Mouse (Mus musculus): Measurements from ENCODE around the gene Dcaf15.

Gene Dcaf15

DNA sequence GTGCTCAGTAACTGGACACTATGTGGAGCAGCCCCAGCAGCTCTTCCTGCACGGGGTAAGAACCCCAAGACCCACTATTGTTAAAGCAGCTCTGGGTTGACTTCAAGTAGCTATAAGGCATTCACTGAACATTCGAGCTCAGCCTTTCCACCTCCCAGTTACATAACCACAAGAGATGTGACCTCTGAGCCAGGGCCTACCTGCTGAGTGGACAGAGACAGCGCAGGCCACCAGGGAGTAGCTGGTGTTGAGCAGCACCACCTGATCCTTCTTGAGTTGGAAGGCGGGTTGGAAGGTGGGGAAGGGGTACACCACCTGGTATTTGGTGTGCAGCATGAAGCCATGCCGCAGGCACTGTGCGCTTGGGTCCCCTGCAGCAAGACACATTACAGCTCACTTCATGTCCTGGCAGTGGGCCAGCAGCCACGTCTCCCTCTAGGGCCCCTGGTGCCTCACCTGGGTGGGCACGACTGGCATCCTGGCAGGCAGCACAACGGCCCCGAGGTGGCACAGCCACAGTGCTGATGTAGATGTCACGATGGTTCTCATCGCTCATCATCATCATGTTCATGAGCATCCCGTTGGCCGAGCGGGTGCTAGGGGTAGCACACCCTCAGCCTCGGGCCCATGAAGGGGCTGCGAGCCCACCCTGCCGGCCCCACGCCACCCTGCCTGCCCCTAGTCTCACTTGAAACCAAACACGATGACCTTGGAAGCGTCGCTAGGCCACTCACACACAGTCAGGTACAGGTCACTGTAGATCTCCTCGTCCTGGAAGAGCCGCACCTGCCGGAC lies 2.9 kb downstream of the Dcaf15 start:
- no peak for DNase-seq (ENCODE audit: low spot score)

DNA sequence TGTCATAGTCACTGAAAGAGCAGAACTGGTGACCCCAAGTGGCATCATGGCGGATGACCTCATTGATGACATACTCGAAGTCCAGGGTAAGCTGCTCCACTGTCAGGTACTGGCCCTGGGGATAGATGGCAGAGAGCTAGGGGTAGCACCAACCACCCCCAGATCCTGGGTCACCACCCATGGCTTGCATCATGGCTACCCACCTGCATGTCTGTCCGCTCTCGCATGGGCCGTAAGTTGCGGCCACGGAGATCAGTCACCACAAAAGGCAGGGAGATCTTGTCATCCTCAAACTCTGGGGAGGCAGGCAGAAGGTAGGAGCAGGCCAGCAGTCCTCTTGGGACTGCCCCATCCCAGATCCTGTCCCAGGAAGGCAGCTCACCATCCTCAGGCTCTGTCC lies 6.2 kb downstream of the Dcaf15 start:
- DNase-seq (ENCODE audit: low spot score): no peak

DNA sequence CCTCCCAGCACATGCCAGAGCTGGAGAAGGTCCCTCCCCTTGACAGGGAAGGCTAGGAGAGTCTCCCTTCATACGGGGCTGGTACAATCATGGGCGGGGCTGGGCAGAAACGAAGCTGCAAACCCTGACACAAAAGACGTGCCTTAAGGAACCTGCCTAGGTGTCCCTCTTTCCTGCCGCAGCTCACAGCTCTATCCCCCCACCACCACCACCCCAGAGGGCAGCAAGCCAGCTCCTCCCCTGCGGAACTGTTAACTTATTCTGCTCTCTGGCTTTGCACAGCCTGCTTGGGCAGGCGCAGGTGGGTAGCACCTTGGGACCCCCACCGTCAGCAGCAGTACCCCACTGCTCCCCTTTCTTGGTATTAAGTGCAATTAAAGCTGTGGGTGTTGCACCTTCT lies 8.5 kb downstream of the Dcaf15 start:
- no peak for DNase-seq (ENCODE audit: low spot score)

DNA sequence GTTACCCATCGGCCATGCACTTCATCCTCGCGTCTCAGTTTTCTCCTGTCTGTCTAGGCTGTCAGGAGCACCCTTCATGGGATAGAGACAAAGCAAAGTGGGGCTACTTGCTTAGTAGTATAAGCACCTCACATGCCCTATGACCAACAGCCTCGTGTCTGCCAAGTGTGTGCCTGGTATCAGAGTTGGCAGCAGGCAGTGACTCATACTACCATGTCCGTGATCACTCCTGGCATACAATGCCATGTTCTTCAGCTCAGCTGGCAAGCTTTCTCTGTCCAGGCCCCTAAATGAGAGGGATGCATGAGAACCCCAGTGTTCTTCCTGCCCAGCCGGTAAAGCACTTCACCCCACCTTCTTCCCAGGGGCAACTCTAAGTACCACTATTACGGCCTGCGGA lies 14.0 kb downstream of the Dcaf15 start:
- no peak for DNase-seq (ENCODE audit: low spot score)

DNA sequence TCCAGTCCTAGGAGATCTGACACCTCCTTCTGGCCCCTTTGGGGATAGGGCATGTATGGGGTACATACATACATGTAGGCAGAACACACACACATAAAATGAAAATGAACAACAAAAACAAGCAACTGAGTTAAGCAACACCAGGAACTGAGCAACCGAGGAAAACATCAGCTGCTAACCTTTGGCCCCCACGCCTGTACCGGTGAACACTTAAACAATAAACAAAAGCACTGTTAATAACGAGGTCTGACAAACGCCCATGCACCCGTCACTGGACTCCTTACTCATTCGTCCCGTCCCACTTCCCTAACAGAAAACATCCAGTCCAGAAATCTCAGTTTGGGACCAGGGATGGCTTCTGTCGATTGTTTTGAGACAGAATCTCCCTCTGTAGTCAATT lies 15.3 kb downstream of the Dcaf15 start:
- DNase-seq (ENCODE audit: low spot score): no peak

DNA sequence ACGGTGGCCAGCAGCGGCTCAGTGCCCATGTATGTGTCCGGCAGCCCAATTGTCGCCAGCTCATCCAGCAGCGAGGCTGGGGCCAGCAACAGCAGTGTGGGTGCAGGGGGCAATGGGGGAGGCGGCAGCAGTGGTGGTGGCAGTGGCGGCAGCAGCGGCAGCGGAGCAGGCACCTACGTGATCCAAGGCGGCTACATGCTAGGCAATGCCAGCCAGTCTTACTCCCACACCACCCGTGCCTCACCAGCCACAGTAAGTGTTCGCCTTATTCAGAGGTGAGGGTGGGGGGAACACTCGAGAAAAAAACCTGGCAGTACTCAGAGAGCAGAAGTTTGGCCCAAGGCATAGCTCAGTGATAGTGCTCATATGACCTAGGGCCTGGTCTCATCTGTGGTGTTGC lies 16.7 kb downstream of the Dcaf15 start:
- DNase-seq (ENCODE audit: low spot score): no peak

DNA sequence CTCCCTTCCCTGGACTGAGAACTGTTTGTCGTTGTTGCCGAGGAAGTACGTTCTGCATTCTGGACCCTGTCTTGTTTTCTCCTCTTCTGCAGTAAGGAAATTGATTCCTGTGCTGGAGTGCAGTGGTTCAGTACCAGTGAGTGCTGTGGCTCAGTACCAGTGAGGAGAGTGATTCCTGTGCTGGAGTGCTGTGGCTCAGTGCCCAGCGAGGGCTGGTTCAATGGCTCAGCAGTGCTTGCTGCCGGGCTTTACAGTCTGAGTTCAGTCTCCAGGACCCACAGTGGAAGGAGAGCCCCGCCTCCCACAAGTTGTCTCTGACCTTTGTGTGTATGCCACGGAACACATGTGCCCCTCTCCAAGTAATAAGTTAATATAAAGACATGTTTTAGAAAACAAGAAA lies 17.4 kb downstream of the Dcaf15 start:
- no peak for DNase-seq (ENCODE audit: low spot score)

DNA sequence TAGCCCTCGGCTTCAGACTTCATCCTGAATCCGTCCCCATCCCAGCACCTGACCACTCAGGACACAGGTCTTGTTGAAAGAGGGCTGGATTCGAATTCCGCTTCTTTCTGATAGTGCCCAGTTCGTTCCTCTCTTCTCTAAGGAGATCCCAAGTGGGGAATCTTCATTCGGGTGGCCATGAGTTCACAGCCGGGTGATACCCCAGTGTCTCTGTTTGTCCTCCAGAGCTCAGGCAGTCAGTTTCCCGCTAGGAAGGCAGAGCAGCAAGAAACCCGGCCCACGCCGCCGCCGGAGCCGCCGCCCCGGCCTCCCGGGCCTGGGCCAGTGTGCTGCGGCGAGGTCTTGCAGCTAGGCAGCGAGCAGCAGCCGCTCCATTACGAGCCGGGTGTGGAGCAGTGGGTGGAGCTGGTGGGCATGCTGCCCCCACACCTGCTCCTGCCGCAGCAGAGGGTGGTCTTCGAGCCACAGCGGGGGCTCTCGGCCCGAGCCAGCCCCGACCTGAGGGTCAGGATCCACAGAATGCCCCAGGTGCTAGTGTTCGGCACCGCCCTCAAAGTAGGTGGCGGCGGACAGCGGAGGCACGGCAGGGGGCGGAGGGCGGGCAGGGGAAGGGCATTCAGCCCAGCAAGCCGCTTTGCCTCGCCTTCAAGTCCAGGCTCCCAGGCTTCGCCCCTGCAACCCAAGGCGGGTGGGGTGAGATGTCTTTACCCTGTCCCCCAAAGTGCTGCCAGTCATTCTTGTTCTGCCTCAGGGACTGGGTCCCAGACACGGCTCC lies 20.0 kb downstream of the Dcaf15 start:
- DNase-seq (ENCODE audit: low spot score): no peak

DNA sequence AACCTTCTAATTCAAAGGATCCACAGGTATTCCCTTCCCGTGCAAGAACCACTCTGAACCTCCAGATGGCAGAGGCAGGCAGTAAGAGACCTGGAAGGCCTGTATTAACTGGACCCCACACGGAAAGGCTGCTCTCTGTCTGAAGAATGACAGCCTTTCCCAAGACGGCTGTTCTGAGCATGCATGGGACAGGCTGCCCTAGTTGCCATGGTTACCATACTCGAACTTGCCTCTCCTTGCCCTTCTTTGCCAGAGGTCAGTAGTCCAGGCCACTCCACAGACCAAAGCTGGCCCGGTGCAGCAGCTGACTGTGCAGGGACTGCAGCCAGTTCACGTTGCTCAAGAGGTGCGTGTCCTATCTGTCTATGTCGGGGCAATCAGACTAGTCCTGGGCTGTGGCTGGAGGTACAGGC lies 20.7 kb downstream of the Dcaf15 start:
- DNase-seq (ENCODE audit: low spot score): peak; percentile 51

DNA sequence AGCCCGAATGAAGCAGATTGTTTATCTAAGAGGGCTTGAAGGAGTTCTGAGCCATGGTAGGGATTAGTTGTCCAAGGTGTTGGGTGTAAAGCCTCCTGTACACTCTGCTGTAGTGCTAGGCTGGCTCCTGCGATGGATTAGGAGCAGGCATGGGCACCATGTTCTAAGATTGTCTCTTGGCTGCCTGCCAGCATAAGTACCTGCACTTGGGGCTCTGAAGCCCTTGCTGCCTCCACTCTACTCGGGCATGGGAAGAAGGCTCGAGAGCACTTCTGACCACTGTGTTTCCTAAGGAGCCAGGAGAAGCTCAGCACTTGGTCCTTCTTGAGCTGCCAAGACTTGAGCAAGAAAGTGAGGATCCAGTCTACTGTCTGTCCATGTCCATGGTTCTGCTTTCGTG lies 25.4 kb downstream of the Dcaf15 start:
- no peak for DNase-seq (ENCODE audit: low spot score)

DNA sequence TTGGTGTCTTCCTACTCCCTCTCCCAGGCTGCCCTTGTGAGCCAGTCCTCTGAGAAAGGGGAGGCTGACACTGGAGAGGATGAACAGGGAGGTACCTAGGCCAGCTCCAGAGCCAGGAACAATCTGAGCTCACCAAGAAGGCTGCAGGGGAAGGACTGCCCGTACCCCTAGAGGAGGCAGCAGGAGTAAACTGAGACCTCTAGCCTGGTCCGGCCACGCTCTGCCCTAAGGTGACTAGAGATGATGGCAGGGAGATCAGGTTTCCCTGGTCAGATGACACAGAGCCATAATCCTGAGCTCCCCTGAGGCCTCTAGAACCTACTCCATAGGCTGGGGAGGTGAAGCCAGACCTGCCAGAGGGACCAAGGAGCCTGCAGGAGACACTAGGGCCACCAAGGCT lies 27.7 kb downstream of the Dcaf15 start:
- no peak for DNase-seq (ENCODE audit: low spot score)

DNA sequence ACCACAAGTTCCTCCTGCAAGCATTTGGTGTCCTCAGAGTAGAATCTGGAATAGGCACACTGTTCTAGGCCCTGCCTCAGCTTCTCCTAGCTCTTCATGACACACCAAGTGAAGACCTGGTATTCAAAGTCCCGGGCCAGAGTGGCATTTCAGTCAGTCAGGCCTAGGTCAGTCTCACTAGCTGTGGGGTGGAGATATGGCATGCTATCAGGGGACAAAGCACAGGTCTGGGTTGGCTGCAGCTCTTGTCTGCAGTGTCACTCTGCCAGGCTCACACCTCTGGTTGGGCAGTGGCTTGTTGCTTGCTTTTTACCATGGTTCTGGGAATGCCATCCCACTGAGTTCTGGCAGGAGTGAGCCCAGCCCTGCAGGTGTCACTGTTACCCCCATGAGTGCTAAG lies 28.2 kb downstream of the Dcaf15 start:
- no peak for DNase-seq (ENCODE audit: low spot score)

DNA sequence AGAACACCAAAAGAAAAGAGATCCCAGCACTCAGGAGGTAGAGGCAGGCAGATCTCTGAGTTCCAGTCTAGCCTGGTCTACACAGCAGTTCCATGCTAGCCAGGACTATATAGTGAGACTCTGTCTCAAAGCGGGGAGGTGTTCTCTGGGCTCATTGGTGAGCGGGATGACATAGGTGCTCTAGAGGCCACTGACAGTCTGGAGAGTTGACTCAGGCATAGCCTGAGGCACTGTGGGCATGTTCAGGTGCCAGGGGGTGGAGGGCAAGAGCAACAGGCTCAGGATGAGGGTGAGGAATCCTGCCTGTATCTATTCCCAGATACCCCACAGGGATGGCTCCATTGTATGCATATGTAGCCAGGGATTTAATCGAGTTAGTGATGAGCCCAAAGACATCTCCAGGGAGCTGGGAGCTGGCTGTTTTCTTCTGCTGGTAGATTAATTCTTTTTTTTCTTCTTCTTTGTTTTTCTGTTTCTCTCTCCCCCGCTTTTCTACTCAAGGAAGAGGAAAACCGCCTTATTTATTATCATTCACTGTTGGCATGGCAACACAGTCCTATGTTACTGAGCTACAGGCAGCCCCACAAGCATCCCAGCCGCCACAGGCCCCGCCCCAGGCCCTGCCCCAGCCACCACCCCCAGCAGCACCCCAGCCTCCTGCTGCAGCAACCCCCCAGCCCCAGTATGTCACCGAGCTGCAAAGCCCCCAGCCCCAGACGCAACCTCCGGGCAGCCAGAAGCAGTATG lies 31.2 kb downstream of the Dcaf15 start:
- DNase-seq (ENCODE audit: low spot score): no peak

DNA sequence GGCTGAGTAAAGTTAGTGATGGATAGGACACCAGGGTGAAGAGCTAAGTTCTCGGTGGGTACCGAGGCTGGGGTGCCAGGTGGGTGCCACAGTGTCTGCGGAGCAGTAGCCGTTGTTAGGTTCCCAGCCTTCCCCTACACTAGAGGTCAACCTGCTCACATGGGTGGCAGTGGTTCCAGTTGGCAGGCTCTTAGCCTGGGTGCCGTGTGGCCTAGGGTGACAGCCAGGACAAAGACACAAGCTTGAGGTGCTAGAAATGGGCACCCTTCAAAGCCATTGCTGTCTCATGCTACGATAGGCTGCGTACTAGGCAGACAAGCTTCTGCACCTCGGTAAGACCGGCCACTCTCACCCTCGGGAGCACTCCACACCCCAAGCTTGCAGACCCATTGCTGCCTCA lies 32.2 kb downstream of the Dcaf15 start:
- no peak for DNase-seq (ENCODE audit: low spot score)

DNA sequence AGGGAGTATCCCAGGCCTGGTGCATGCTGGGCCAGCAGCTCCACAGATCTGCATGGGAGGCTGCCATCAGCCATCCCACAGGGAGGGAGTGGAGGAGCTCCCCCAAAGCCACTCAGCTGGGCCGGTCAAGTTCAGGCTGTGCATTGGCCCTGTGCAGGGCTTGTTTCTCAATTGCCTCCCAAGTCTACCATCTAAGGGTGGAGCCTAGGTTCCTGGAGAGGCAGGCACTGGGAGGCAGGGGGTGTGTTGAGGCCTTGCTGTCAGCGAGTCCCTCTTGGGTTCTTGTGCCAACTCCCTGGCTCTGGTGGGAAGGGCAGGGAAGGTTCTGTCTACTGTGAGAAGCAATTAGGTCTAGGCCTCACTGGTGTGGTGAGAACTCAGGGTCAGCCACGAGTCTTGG lies 32.6 kb downstream of the Dcaf15 start:
- DNase-seq (ENCODE audit: low spot score): no peak

DNA sequence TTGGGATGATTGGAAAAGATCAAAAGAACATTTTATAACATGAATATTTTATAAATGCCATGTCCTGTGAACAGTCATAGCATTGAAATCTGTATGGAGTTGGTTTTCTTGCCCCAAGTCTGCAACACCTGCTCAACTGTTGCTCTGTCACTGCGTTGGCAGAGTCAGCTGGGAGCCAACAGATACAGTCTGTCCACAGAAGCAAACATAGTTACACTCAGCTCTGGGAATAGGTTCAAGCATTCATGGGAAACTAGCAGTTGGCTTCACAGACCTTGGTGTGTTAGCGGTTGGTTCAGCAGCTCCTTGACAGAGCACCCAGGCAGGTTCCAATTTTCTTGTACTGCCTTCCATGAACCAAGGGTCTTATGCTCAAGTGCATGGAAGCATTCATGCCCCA lies 33.9 kb downstream of the Dcaf15 start:
- no peak for DNase-seq (ENCODE audit: low spot score)

DNA sequence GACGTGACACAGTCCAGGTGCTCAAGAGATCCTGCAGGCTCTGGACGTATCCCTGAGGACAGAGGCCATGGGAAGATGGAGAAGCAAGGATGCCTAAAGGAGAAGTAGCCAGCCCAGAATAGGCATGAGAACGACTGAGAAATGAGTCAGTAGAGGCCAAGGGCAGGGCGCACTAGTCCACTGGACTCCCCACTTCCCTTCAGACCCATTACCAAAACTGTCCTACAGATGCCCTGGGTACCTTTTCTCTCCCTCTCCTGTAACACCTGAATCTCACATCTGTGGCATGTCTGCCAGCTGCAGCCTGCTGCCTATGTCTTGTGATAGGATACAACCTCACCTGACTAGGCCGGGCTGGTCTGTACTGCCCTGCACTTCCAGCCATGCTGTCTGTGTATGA lies 34.3 kb downstream of the Dcaf15 start:
- DNase-seq (ENCODE audit: low spot score): no peak

DNA sequence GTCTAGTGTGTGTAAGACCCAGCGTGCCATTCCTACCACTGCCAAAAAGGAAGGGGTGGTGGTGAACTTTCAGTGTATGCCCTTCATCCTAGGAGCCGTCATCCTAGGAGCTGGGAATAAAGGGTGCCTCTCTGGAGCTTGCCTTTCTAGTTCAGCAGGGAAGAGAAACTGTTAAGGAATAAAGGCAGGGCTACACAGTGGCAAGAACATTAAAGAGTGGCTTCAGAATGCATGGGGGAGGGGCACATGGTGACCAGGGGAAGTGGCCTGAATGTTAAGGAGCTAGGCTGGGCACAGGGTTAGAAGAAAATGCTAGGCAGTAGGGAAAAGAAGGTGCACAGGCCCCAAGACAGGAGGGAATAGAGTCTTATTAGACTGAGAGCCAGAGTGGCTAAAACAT lies 34.8 kb downstream of the Dcaf15 start:
- no peak for DNase-seq (ENCODE audit: low spot score)

DNA sequence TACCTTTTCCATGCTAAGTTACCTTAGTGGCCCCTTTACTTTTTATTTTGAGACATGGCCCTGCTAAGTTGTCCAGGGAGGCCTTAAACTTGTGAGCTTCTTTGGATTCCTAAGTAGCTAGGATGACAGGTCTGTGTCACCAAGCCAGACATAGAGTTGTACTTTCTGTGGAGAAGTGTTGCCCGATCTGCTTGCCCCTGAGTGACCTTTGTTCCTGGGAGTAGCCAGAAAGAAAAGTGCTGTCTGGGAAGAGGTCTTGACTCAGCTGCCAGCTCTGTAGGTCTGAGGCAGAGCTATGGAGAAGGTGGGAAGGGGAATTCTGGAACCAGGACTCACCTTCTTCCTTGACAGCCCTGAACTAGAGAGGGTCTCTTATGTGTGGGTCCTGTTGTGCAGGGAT lies 35.4 kb downstream of the Dcaf15 start:
- DNase-seq (ENCODE audit: low spot score): no peak

DNA sequence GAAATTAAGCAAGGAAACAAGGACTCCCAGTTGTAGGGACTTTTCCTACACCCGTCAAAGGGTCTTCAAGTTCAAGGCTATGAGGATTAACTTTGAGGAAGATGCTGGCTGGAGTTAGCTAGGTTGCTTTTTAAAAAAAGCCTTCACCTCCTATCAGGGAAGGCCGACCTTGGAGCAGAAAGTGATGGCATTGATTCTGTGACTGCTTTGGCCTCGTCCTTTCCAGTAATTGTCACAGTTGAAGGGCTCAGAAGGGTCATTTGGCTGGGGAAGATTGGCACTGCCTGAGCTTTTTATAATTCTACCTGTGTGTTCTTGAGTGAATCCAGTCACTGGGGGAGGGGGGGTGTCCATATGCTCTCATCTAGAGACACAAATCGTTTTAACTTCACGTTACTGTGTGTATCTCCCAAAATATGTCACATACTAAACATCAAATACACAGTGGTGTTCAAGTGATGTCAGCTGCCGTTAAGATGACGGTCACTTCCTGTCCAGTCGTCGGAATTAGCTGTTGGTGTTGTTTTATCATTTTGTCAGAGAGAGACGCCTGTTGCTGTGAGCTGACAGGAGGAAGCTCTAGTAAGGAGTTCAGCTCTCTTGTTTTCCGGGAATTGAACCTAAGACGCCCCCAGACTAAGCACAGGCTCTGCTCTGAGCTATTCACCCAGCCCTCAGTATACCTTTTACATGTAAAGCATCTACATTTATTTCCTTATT lies 36.1 kb downstream of the Dcaf15 start:
- no peak for DNase-seq (ENCODE audit: low spot score)

DNA sequence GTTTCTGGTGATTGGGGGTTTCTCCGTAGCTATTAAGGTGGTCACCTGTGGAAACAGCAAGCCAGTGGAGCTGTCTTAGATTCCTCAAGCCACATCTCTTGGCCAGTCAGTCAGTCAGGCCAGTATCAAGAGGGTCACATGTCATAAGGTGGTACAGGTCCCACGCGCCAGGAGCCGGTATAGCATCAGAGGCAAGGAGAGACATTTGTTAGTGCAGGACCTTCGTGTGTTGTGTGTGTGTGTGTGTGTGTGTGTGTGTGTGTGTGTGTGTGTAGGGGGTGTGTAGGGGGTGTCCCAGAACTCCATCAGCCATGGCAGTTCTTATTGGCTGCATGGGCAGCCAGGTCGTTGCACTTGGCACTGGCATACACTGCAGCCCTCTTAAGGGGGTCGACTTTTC lies 36.7 kb downstream of the Dcaf15 start:
- no peak for DNase-seq (ENCODE audit: low spot score)

DNA sequence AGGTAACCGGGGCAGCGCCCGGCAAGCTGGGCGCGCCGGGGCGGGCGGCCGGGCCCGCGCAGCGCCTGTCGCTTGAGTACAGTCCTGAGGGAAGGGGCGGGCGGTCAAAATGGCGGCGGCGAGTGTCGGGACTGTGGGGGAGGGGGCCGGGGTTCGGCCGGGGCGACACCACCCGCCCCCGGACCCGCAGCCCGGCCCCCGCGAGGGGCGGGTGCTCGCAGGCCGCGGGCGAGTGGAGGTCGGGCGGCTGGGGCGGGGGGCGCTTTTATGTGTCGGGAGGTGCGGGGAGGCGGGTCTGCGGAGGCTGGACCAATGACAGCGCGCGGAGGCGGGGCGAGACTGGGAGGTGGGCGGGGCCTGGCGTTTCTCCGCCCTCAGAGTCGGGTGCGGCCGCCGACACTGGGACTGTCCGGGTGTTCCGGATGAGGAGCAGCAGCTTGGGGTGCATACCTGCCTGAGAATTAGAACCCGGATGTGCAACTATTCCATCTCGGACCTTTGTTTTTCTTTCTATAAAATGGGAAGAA lies 37.5 kb downstream of the Dcaf15 start:
- DNase-seq (ENCODE audit: low spot score): peak; percentile 92
